Mouse (Mus musculus): ENCODE results near the gene Zkscan6. TPM values are rescaled to one million over a fixed set of nuclear protein-coding genes. Genes with fewer than 3 reads are reported as not detected.
A peak's percentile ranks its signal among the peaks of the same experiment; 100 is the strongest.

Gene Zkscan6
- total RNA-seq, 1 experiment from 2014 or later = 12.3 TPM

- DNase-seq = no peak
These were observed 5.1 kb downstream of the Zkscan6 start for GRCm38 (mm10) chr11:65812088-65812487.

GRCm38 (mm10) chr11:65814381-65814780, 7.4 kb downstream of the Zkscan6 start:
- no peak for DNase-seq

GRCm38 (mm10) chr11:65816237-65816636, 9.3 kb downstream of the Zkscan6 start:
- DNase-seq = no peak

- no peak for DNase-seq
These were observed 11.2 kb downstream of the Zkscan6 start for GRCm38 (mm10) chr11:65818193-65818592.

GRCm38 (mm10) chr11:65820280-65820679, 13.3 kb downstream of the Zkscan6 start:
- DNase-seq = no peak

GRCm38 (mm10) chr11:65820877-65821276, 13.9 kb downstream of the Zkscan6 start:
- peak; percentile 76 for DNase-seq

- DNase-seq = peak; percentile 16
These were observed 17.6 kb downstream of the Zkscan6 start for GRCm38 (mm10) chr11:65824556-65824955.

GRCm38 (mm10) chr11:65838999-65839398, 32.0 kb downstream of the Zkscan6 start:
- peak; percentile 10 for DNase-seq

GRCm38 (mm10) chr11:65846446-65846845, 39.5 kb downstream of the Zkscan6 start:
- no peak for DNase-seq

- peak; percentile 37 for DNase-seq
These were observed 45.1 kb downstream of the Zkscan6 start for GRCm38 (mm10) chr11:65852066-65852465.

GRCm38 (mm10) chr11:65861476-65861875, 54.5 kb downstream of the Zkscan6 start:
- DNase-seq = no peak

GRCm38 (mm10) chr11:65877146-65877775, 70.3 kb downstream of the Zkscan6 start:
- no peak for DNase-seq

Other genes with a start within 250 kb of the Zkscan6 start
- 45.6 and 47.5 TPM in 2 replicates for gene Map2k4, start 18.9 kb upstream of the Zkscan6 start, total RNA-seq (2021)

Measured in adrenal gland, postnatal 14 days (tissue).